Mouse (Mus musculus) G1E (cell line): ENCODE measurements at regions not wholly inside any gene's neighbourhood (a gene's known extent, or its start where the extent isn't known, plus 50 kb on each side); places are given as distances from the start of the nearest gene placed in this dataset.

Experiments used
- CTCF ChIP-seq: IDR thresholded peaks from 2 replicates; pipeline ENCODE4 v1.5.1; 2012; ENCODE audit warnings: low read depth, low read length, inconsistent platforms, mixed read lengths
- GATA1 ChIP-seq: IDR thresholded peaks from 2 replicates; pipeline ENCODE4 v1.6.1; 2012; ENCODE audit warnings: borderline replicate concordance, low read length, inconsistent platforms, mixed read lengths
- GATA2 ChIP-seq: IDR thresholded peaks from 2 replicates; pipeline ENCODE4 v1.6.1; 2012; ENCODE audit warnings: low read depth, low read length, inconsistent platforms, borderline replicate concordance
- POLR2AphosphoS5 ChIP-seq: IDR thresholded peaks from 2 replicates; pipeline ENCODE4 v1.6.1; 2012; ENCODE audit warnings: low read depth, low read length, inconsistent platforms; ENCODE audit not compliant: insufficient replicate concordance
- TAL1 ChIP-seq: conservative IDR thresholded peaks from 2 replicates; pipeline ENCODE4 v1.6.1; 2012; ENCODE audit warnings: low read depth, low read length, inconsistent platforms, mixed read lengths

GRCm38 (mm10) chr14:78375746-78376495, 68.1 kb upstream of the Tnfsf11 start:
- TF ChIP-seq POLR2AphosphoS5 (no peak), CTCF (no peak), GATA2 (no peak), GATA1 (no peak), TAL1 (no peak)
